Comparison of ENCODE assay signal across 9 mouse cellular contexts in genomic region chr12:52699961-52700696, GRCm38 (mm10). TPM values are rescaled to one million over a fixed set of nuclear protein-coding genes. Genes with fewer than 3 reads are reported as not detected.
DNase-seq lines count a peak whose midpoint lies in the region; ATAC-seq and TF ChIP-seq lines count a peak whose summit lies in the region.
"Had no signal": no experiment of that assay in that cellular context is flagged by ENCODE, and none has a peak within 500 bp of the region (broad histone marks: within the 10 kb centered on the region; RNA-seq: fewer than 3 reads in every experiment).

No protein-coding gene starts in this region.

- H3K4me1 ChIP-seq in E14TG2a.4 (replicated peaks; ENCODE audit: low read depth, low read length), result peaks cover 8% of the 10 kb centered on the region
- peaks cover 49% of the 10 kb centered on the region for H3K4me1 ChIP-seq in embryonic facial prominence, embryonic 13.5 days
- peaks cover 41% of the 10 kb centered on the region for H3K4me1 ChIP-seq in limb, embryonic 14.5 days (ENCODE audit: control insufficient read depth, insufficient read depth, low read length)

- peak overlapping the region; percentile 88 for H3K27ac ChIP-seq in embryonic facial prominence, embryonic 13.5 days
- H3K27ac ChIP-seq in limb, embryonic 14.5 days (replicated peaks; ENCODE audit: low read depth, low read length), result no peak overlapping the region
- H3K27ac ChIP-seq: liver, embryonic 13.5 days had no signal

- H3K4me3 ChIP-seq in E14TG2a.4 (replicated peaks; ENCODE audit: low read length), result peak overlapping the region; percentile 62
- peak overlapping the region; percentile 27 for H3K4me3 ChIP-seq in embryonic facial prominence, embryonic 13.5 days
- H3K4me3 ChIP-seq in limb, embryonic 14.5 days (replicated peaks; ENCODE audit: low read length), result 0 out of 2 replicates have a peak overlapping the region, but pooled peaks have one; percentile 22
- H3K4me3 ChIP-seq: liver, embryonic 13.5 days had no signal

- no peak for TF ChIP-seq CTCF in E14TG2a.4 (conservative IDR thresholded peaks at IDR 0.05; ENCODE audit: low read length)

- 0 out of 2 replicates have a peak, but pooled peaks cover 3% of the 10 kb centered on the region for H3K27me3 ChIP-seq in E14TG2a.4 (ENCODE audit: insufficient read depth, low read length)
- no peaks in the 10 kb centered on the region for H3K27me3 ChIP-seq in embryonic facial prominence, embryonic 13.5 days
- H3K27me3 ChIP-seq in limb, embryonic 14.5 days (ENCODE audit: control insufficient read depth, insufficient read depth, low read length), result no peaks in the 10 kb centered on the region
- H3K27me3 ChIP-seq: liver, embryonic 13.5 days had no signal

- TF ChIP-seq POLR2A in limb, embryonic 14.5 days (IDR thresholded peaks at IDR 0.05; ENCODE audit: borderline replicate concordance, extremely low read depth, insufficient read depth, insufficient read length), result no peak

- H3K4me2 ChIP-seq in embryonic facial prominence, embryonic 13.5 days, result peak overlapping the region; percentile 56
- peak overlapping the region; percentile 48 for H3K4me2 ChIP-seq in limb, embryonic 14.5 days (replicated peaks; ENCODE audit: low read depth, low read length, severe bottlenecking)

- no peaks in the 10 kb centered on the region for H3K36me3 ChIP-seq in E14TG2a.4 (ENCODE audit: insufficient read depth, low read length)
- H3K36me3 ChIP-seq in embryonic facial prominence, embryonic 13.5 days, result no peaks in the 10 kb centered on the region
- no peaks in the 10 kb centered on the region for H3K36me3 ChIP-seq in limb, embryonic 14.5 days (ENCODE audit: control insufficient read depth, insufficient read depth, low read length)
- H3K36me3 ChIP-seq: liver, embryonic 13.5 days had no signal

- H3K9me3 ChIP-seq in E14TG2a.4 (ENCODE audit: low read length), result no peaks in the 10 kb centered on the region
- H3K9me3 ChIP-seq in embryonic facial prominence, embryonic 13.5 days, result no peaks in the 10 kb centered on the region
- no peaks in the 10 kb centered on the region for H3K9me3 ChIP-seq in limb, embryonic 14.5 days (ENCODE audit: control insufficient read depth, low read length)
- H3K9me3 ChIP-seq: liver, embryonic 13.5 days had no signal

- no peak for DNase-seq in cerebellum, postnatal 4 days (ENCODE audit: low spot score in 2 of 2)
- no peak for DNase-seq in limb, embryonic 14.5 days (ENCODE audit: low spot score)
- DNase-seq in ovary, postnatal 36 days (ENCODE audit: low spot score), result no peak
- no peak for DNase-seq in thymus, adult 18-20 months
- DNase-seq in adrenal gland, postnatal 10 days, result no peak
- DNase-seq: liver, embryonic 13.5 days had no signal

- H3K9ac ChIP-seq in embryonic facial prominence, embryonic 13.5 days, result 0 out of 2 replicates have a peak overlapping the region, but pooled peaks have one; percentile 17
- H3K9ac ChIP-seq in limb, embryonic 14.5 days (ENCODE audit: low read depth, low read length, severe bottlenecking), result no peak overlapping the region
- H3K9ac ChIP-seq: liver, embryonic 13.5 days had no signal

- WGBS in embryonic facial prominence, embryonic 13.5 days, result 14% methylated on average over 15 of the region's 15 CpGs
- WGBS in limb, embryonic 14.5 days, result 29% methylated on average over 15 of the region's 15 CpGs

- ATAC-seq in cerebellum, adult (ENCODE audit: insufficient number of reproducible peaks, low FRiP score, low TSS enrichment), result peak; percentile 54; the same call in 1 of the 2 replicates
- no peak for ATAC-seq in embryonic facial prominence, embryonic 13.5 days (ENCODE audit: insufficient number of reproducible peaks, insufficient read depth, low FRiP score, low TSS enrichment, low read depth)
- no peak for ATAC-seq in limb, embryonic 14.5 days (ENCODE audit: low FRiP score, low read depth)

RNA-seq across cellular contexts. Expression of gene Akap6, which starts 0.9 kb away (rescaled TPM):
- polyA plus RNA-seq in embryonic facial prominence, embryonic 13.5 days (2015; fragmentation: Nextera tagmentation; extraction: Ambion mirVana), result 1.3 and 1.4 TPM in 2 replicates
- 1.2 and 1.4 TPM in 2 replicates for polyA plus RNA-seq in limb, embryonic 14.5 days (2012; rRNA removed)
- 1.6 and 2.0 TPM in 2 replicates for polyA plus RNA-seq in limb, embryonic 14.5 days (2014; fragmentation: Nextera tagmentation; extraction: Ambion mirVana)
- total RNA-seq in adrenal gland, postnatal 10 days (2021), result 10 to 100 TPM in 1 of 2 experiments, 1 to 10 TPM in 1; 4.2 to 11.6 TPM
